Mouse (Mus musculus) CD4-positive, CD25-positive, alpha-beta regulatory T cell, adult 2 months (primary cell): ENCODE measurements around the gene Gm11549.

Source experiments
- DNase-seq: peaks from one replicate; pipeline ENCODE4 v3.0.0-alpha.2; 2012; ENCODE audit warnings: low read depth, low spot score

Gene Gm11549

GRCm38 (mm10) chr3:36481776-36482193 is 39.8 kb downstream of the Gm11549 start:
- no peak for DNase-seq

DNA sequence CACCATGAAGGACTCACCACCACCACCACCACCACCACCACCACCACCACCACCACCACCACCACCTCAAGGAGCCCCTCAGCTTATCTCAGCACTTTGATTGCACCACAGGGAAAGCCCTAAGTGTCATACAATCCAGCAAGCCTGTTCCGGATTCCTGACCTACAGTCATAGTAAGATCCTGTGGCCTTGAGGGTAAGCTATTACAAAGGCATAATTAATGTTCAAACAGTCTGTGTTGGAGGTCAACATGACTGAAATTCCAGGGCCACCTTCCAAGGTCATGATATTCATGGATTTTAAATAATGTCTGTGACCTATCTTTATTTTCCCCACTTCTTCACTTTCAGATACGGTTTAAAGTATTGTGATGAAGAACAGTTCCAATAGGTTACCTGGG is 41.1 kb downstream of the Gm11549 start:
- DNase-seq, result no peak

- no peak for DNase-seq
Measured at GRCm38 (mm10) chr3:36478776-36479175, 42.8 kb downstream of the Gm11549 start.

DNA sequence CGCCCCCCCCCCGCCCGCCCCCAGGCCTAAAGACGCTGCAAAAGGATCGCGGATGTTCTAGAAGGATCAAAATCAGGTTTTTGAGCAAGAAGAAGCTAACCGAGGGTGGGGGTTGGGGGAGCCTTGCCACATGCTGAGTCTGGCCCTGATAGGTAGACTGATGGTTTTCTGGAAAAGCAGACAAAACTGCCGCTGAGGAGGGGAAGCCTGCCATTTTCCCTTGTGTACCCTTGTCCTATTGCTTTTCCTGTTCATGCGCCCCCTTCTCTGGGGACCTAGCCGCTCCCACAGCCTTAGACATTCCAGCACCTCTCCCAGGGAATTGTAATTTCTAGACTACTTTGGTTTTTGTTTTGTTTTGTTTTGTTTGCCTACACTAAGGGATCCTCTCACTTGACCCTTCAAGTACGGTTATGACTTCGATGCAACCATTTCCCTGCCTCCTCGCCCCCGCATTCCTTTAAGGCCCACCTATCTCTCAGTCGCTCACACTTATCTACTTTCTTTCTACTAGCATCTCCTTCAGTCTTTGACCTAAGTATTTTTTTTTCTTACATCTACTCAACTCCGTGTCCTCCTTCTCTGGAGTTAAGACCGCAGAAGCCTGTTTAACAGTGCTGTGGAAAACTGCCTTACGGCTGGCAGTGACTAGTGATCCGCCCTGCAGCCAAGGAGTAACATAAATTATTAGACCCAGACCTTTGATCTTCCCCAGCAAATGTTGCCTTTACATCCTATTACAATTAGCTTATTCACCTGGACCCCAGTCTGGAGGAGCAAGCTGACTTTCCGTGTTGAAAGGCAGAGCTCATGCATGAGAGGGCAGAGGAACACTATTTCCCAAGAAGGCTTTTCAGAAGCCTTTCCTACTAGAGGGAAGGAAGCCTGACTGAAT is 45.1 kb downstream of the Gm11549 start:
- peak; percentile 3 for DNase-seq

- peak; percentile 98 for DNase-seq
Measured at GRCm38 (mm10) chr3:36475532-36476087, 46.0 kb downstream of the Gm11549 start, which contains the start of the genes Anxa5 and 1810062G17Rik. Anxa5 (minus strand) TSS chr3:36475894. 1810062G17Rik (plus strand) TSS chr3:36475937.

GRCm38 (mm10) chr3:36474938-36475483 is 46.6 kb downstream of the Gm11549 start:
- no peak for DNase-seq

GRCm38 (mm10) chr3:36474421-36474820 is 47.2 kb downstream of the Gm11549 start:
- DNase-seq, result peak; percentile 10

DNA sequence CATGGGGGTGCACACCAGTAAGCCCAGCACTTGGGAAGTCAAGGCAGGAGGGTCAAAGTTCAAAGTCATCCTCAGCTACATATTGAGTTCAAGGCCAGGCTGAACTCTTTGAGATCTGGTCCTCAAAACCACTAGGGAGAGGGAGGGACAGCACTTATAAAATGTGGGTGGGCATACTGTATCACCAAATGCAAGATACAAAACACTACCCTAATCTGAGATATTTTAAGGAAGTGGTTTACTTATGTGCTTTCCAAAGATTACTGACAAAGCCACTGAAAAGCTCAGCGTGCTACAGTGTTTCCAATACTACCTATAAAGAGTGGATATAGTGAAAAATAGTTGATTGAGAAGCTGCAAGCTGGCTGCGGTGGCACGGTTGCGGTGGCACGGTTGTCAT is 48.4 kb downstream of the Gm11549 start:
- DNase-seq, result no peak

DNA sequence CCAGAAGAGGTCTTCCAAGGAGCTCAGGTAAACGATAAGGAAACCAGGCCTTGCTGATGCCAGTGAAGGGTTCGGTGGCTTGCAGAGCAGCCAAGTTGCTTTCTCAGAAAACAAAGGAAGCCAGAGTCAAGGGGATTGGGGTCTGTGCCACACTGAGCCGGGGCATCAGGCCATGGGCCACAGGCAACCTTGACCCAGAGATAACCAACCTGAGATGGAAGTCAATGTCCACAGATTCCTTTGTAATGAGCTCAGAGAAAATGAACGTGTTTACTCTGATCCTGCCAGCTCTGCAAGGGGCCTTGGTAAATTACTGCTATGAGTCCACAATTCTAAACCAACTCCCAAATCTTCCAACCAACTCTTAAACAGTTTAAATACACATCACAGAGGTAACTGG is 49.8 kb downstream of the Gm11549 start:
- DNase-seq, result no peak

GRCm38 (mm10) chr3:36468871-36469270 is 52.7 kb downstream of the Gm11549 start:
- DNase-seq, result no peak

GRCm38 (mm10) chr3:36467632-36468031 is 54.0 kb downstream of the Gm11549 start:
- DNase-seq, result no peak

DNA sequence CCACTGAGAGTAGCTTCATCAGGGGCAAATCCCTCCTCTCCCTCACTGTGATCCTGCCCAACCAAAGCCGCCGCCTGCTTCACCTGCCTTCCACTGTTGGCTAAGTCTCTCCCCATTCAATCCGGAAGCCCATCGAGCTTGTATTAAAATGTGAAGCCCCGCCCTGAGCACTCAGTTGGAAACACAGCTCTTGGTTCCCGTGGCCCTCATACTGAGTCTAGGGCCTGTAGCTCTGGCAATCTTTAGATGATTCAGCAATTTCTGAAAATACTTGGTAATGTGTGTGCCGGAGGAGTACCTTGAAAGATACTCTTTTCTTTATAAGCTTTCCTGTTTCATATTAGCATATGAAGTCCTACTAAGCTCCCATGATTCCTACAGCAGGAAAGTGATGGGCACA is 56.1 kb downstream of the Gm11549 start:
- no peak for DNase-seq
